Mouse (Mus musculus): Measurements from ENCODE around the gene Treml4.

DNA sequence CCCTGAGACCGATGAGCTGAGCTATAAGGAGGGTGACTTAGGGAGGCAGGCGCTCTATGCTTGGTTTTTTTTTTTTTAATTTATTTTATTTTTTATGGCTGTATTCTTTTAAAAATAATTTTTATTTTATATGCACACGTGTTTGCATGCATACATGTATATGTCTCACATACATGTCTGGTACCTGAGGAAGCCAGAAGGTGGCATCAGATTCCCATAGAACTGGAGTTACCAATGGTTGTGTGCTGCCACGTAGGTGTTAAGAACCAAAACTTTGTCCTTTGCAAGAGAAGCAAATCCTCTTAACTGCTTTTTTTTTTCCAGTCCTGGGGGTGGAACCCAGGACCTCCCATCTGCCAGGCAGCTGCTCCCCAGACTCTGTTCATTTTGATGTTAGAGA, 30.3 kb upstream of the Treml4 start:
- TF ChIP-seq POLR2A (IDR thresholded peaks at IDR 0.05; ENCODE audit: low read depth, low read length) (no peak), CTCF (conservative IDR thresholded peaks at IDR 0.05; ENCODE audit: insufficient read depth, insufficient read length, low read depth, low read length) (no peak)
